Mouse (Mus musculus) heart, embryonic 14.5 days (tissue): ENCODE results near the gene Elof1. TPM values are rescaled to one million over a fixed set of nuclear protein-coding genes. Genes with fewer than 3 reads are reported as not detected.

Experiments used
- ATAC-seq: fragments of 200-750 bp; cut with Nextera tagmentation; 2 replicates; pipeline ENCODE4 v1.8.0; 2017; ENCODE audit warnings: low read depth, moderate TSS enrichment; ENCODE audit not compliant: insufficient number of reproducible peaks, insufficient read depth, low FRiP score
- H3K27ac ChIP-seq, 2 experiments: fragments of 200-500 bp in 1 of 2; fragments of 300-500 bp in 1 of 2; sonication (generic) in 1 of 2; replicated peaks in 1 of 2; 2 replicates each; pipeline ENCODE4 v1.5.1; 2012 to 2014; ENCODE audit warnings: low read depth in 2 of 2, low read length in 2 of 2, control low read depth in 1 of 2, mild to moderate bottlenecking in 1 of 2, mixed read lengths in 1 of 2; ENCODE audit not compliant: control insufficient read depth in 1 of 2, insufficient read depth in 1 of 2
- H3K27me3 ChIP-seq: fragments of 300-500 bp; sonication (generic); 2 replicates; pipeline ENCODE4 v1.6.1; 2014; ENCODE audit warnings: mild to moderate bottlenecking, low read length, control low read depth; ENCODE audit not compliant: control insufficient read depth, insufficient read depth
- H3K36me3 ChIP-seq: fragments of 300-500 bp; sonication (generic); 2 replicates; pipeline ENCODE4 v1.6.1; 2014; ENCODE audit warnings: mild to moderate bottlenecking, control low read depth, low read length, mixed read lengths; ENCODE audit not compliant: control insufficient read depth, insufficient read depth
- H3K4me1 ChIP-seq, 2 experiments: fragments of 200-500 bp in 1 of 2; fragments of 300-500 bp in 1 of 2; sonication (generic) in 1 of 2; 2 replicates each; pipeline ENCODE4 v1.6.1; 2012 to 2014; ENCODE audit warnings: low read length in 2 of 2, control low read depth in 1 of 2, mixed read lengths in 1 of 2; ENCODE audit not compliant: control insufficient read depth in 2 of 2, insufficient read depth in 2 of 2
- H3K4me2 ChIP-seq: fragments of 300-500 bp; sonication (generic); 2 replicates; pipeline ENCODE4 v1.6.1; 2014; ENCODE audit warnings: mild to moderate bottlenecking, low read length
- H3K4me3 ChIP-seq, 2 experiments: fragments of 200-500 bp in 1 of 2; fragments of 300-500 bp in 1 of 2; sonication (generic) in 1 of 2; 2 replicates each; pipeline ENCODE4 v1.5.1; 2012 to 2014; ENCODE audit warnings: low read length in 2 of 2, mild to moderate bottlenecking in 2 of 2, control low read depth in 1 of 2, low read depth in 1 of 2, moderate library complexity in 1 of 2; ENCODE audit not compliant: control insufficient read depth in 1 of 2, insufficient read depth in 1 of 2
- H3K9ac ChIP-seq: fragments of 300-500 bp; sonication (generic); 2 replicates; pipeline ENCODE4 v1.6.1; 2014; ENCODE audit warnings: mild to moderate bottlenecking, low read length
- H3K9me3 ChIP-seq: fragments of 300-500 bp; sonication (generic); 2 replicates; pipeline ENCODE4 v1.6.1; 2016; ENCODE audit warnings: low read length, control low read depth; ENCODE audit not compliant: control insufficient read depth
- WGBS: fragments of 180-500 bp; shearing (Covaris S2); extraction: QIAGEN DNeasy Blood & Tissue Kit; methylation state at CpG from one replicate; pipeline ENCODE4 v1.1.7; 2014; 5-methylcytosine and 5-hydroxymethylcytosine counted together
- polyA plus RNA-seq: library from polyadenylated mRNA; unstranded; fragments of >200 nt; fragmentation: Nextera tagmentation; extraction: Ambion mirVana; gene quantifications from 2 replicates; pipeline ENCODE4 v1.2.1, GENCODE M21; 2014

The Elof1 gene
- polyA plus RNA-seq, 1 experiment from 2014 or later, result 129 TPM

DNA sequence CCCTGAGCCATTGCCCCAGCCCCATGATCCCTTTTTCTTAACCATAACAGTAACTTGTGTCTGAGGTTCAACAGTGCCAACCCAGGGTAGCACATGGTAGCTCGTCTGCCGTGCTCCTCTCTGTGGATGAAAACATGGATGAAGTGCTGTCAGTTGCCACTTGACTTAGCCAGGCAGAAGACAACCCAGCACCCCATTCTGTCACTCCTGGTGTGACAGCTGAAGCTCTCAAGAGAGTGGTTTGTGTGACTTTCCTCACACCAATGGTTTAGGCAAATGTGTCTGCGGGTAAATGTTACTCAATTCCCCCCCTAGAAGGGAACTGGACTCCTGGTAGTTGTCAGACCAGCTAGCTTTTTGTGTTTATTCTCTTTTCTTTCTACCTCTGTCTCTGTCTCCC lies 5.0 kb upstream of the Elof1 start:
- no peak overlapping the region for H3K4me3 ChIP-seq
- H3K4me1 ChIP-seq, result peaks cover 0 to 6% of the 10 kb centered on the region in 2 experiments; a peak in 2 of 4 replicates
- H3K4me2 ChIP-seq, result no peak overlapping the region
- no peak for ATAC-seq
- no peaks in the 10 kb centered on the region for H3K9me3 ChIP-seq
- no peaks in the 10 kb centered on the region for H3K27me3 ChIP-seq
- no peaks in the 10 kb centered on the region for H3K36me3 ChIP-seq
- no peak overlapping the region for H3K27ac ChIP-seq
- no peak overlapping the region for H3K9ac ChIP-seq
- 47% methylated on average over 3 of the region's 3 CpGs for WGBS

DNA sequence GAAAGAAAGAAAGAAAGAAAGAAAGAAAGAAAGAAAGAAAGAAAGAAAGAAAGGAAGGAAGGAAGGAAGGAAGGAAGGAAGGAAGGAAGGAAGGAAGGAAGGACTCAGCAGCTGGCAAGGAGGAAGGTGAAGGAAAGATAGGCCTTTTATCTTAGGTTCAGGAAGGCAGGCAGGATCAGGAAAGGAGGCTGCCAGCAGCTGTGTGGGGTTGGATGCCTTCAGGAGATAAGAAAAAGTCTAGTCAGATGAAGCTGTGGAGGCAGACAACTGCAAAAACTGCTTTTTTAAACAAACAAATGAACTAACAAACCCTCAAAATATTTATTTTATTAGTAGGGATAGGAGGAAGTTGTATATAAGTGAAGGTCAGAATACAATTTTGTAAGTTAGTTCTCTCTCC lies 4.6 kb upstream of the Elof1 start:
- H3K4me1 ChIP-seq, result peaks cover 0 to 6% of the 10 kb centered on the region in 2 experiments; a peak in 2 of 4 replicates
- no peak overlapping the region for H3K27ac ChIP-seq
- H3K9ac ChIP-seq, result no peak overlapping the region
- no peak overlapping the region for H3K4me2 ChIP-seq
- no peak for ATAC-seq
- H3K27me3 ChIP-seq, result no peaks in the 10 kb centered on the region
- no peaks in the 10 kb centered on the region for H3K36me3 ChIP-seq
- H3K9me3 ChIP-seq, result no peaks in the 10 kb centered on the region
- H3K4me3 ChIP-seq, result no peak overlapping the region

DNA sequence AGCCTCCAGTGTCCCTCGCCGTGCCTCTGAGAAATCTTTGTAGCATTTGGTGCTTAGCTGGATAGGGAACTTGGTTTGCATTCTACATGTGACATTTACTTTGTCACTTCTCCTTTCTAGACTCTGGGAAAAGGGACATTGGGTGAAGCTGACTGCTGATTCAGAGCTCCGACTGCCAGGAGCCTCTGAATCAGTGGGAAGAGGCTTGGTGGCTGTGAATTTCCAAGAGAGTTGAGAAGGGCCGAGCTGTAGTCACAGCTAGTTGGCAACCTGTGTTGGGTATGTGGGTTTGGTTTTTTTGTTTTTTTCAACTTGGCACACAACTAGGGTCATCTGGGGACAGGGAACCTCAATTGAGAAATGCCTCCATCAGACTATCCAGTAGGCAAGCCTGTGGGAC lies 2.6 kb upstream of the Elof1 start:
- Histone ChIP-seq H3K36me3 (no peaks in the 10 kb centered on the region), H3K4me2 (no peak overlapping the region), H3K27ac (no peak overlapping the region), H3K4me1 (peaks cover 4 to 10% of the 10 kb centered on the region in 2 experiments), H3K9me3 (no peaks in the 10 kb centered on the region), H3K27me3 (no peaks in the 10 kb centered on the region), H3K9ac (no peak overlapping the region), H3K4me3 (no peak overlapping the region)
- no peak for ATAC-seq
- 82% methylated on average over 4 of the region's 4 CpGs for WGBS

DNA sequence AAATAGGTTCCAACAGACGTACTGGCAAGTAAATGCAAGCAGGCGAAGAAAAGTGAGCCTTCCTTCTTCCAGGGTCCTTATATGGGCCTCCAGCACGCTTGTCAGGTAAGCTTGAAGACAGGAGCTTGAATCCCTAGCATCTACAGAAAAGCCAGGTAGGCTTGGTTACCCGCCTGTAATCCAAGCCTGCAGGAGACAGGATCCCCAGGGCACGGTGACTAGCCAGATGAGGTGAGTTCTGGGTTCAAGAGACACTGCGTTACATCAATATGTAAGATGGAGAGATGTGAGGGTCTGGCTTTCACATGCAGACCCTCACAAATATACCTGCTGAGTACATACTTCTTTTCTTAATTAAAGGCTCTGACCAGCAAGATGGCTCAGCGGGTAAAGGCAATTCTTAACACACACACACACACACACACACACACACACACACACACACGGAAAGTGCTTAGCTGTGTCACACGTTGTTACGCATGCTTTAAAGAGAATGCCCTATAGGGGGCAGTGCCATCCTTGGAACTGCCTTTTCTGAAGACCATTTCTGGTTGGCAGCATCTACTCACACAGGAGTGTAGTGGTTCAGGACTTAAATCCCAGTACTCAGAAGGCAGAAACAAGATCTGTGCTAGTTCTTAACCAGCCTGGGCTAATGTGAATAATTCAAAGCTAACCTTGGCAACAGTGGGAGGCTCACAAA lies 933 bp upstream of the Elof1 start:
- H3K27ac ChIP-seq, result no peak overlapping the region
- H3K4me1 ChIP-seq, result peaks cover 4 to 10% of the 10 kb centered on the region in 2 experiments
- ATAC-seq, result no peak
- H3K9ac ChIP-seq, result peak overlapping the region; percentile 89
- H3K4me2 ChIP-seq, result peak overlapping the region; percentile 89
- H3K36me3 ChIP-seq, result peaks cover 14% of the 10 kb centered on the region
- WGBS, result 42% methylated on average over 10 of the region's 10 CpGs
- H3K4me3 ChIP-seq, result peak overlapping the region in 1 of 2 experiments; percentile 79; a peak in 2 of 4 replicates
- H3K9me3 ChIP-seq, result no peaks in the 10 kb centered on the region
- H3K27me3 ChIP-seq, result no peaks in the 10 kb centered on the region

DNA sequence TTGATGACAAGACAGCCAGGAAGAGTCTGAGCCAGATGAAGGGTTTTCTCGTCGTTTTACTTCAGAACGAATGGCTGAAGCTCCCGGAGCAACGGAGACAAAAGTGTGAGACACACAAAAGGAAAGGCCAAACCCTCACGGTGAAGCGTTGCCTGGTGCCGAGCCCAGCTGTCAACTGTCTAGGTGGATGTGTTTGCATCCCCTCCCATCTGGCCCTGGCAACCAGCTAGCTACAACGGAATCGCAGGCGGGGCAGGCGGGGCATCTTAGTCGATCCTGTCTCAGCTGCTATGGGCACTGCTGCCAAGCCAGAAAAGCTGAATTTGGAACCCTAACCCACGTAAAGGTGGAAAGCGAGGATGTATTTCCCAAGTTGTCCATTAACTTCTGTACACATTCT lies 886 bp downstream of the Elof1 start:
- peaks cover 32% of the 10 kb centered on the region for H3K36me3 ChIP-seq
- ATAC-seq, result no peak
- peaks cover 4 to 10% of the 10 kb centered on the region in 2 experiments for H3K4me1 ChIP-seq
- WGBS, result 33% methylated on average over 15 of the region's 15 CpGs
- no peak overlapping the region; a peak in 1 of 4 replicates for H3K27ac ChIP-seq
- H3K4me3 ChIP-seq, result peak overlapping the region; percentile 79 to 91
- peak overlapping the region; percentile 89 for H3K9ac ChIP-seq
- H3K9me3 ChIP-seq, result no peaks in the 10 kb centered on the region
- peak overlapping the region; percentile 89 for H3K4me2 ChIP-seq
- H3K27me3 ChIP-seq, result no peaks in the 10 kb centered on the region

DNA sequence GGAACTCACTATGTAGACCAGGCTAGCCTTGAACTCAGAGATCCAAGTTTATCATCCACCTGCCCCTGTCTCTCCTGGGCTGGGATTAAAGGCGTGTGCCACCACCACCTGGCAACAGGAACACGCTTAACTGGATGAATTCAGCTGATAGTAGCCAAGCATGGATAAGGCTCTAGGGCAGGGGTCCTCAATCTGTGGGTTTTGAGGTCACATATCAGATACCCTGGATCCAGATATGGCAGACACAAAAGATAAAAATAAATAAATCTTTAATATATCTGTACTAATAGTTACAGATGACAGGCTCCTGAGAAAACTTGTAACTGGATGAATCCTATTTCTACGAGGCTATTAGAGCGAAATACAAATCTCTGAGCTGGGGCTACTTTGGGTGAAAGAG lies 1.3 kb downstream of the Elof1 start:
- Histone ChIP-seq H3K4me2 (peak overlapping the region; percentile 89), H3K9ac (no peak overlapping the region)

DNA sequence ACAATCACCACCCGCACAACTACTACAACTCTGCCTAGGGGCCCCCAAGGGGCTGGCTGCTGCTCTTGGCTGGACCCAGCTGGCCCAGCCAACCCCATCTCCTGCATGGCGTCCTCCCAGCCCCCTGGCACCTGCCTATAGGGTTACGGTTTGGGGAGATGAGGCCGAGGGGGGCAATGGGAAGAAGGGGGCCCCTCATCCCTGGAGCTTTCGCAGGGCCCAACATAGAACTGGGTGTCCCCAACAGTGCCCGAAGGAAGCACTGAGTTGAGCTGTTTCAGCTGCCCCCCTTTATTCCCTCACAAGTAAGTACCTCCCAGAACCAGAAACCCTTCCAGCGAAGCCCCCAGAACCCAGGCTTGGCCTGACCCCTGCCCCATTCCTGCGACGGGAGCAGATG lies 8.8 kb downstream of the Elof1 start:
- no peak for ATAC-seq
- H3K4me1 ChIP-seq, result no peaks in the 10 kb centered on the region
- H3K9ac ChIP-seq, result no peak overlapping the region
- H3K4me3 ChIP-seq, result no peak overlapping the region
- H3K27me3 ChIP-seq, result no peaks in the 10 kb centered on the region
- WGBS, result 87% methylated on average over 9 of the region's 9 CpGs
- H3K36me3 ChIP-seq, result peaks cover 94% of the 10 kb centered on the region
- H3K9me3 ChIP-seq, result no peaks in the 10 kb centered on the region
- H3K4me2 ChIP-seq, result no peak overlapping the region
- H3K27ac ChIP-seq, result no peak overlapping the region

More for the DNA sequence above, 1.3 kb downstream of the Elof1 start:
- peaks cover 36% of the 10 kb centered on the region for H3K36me3 ChIP-seq
- H3K4me1 ChIP-seq, result peaks cover 4 to 10% of the 10 kb centered on the region in 2 experiments
- H3K27me3 ChIP-seq, result no peaks in the 10 kb centered on the region
- H3K9me3 ChIP-seq, result no peaks in the 10 kb centered on the region
- no peak for ATAC-seq
- 87% methylated on average over 4 of the region's 4 CpGs for WGBS
- H3K27ac ChIP-seq, result no peak overlapping the region
- no peak overlapping the region for H3K4me3 ChIP-seq

DNA sequence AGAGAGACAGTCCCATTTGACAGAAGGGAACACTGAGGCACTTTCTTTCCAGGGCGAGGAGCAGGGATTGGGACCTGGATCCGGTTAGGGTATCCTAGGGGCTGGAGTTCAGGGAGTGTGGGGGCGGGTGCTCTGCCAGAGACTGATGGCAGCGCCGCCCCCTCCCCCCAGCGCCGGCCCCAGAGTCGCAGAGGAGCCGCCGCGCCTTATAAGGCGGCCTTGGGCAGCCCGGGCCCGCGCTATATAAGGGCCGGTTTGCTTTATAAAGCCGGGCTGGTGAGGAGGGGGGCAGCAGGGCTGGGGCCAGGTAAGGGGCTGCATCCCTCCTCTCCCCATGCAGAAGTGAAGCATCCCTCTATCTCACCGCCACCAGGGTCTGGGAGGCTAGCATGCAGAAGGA lies 17.1 kb downstream of the Elof1 start:
- WGBS, result under 1% methylated on average over 17 of the region's 18 CpGs
- peak overlapping the region; percentile 68 to 86 for H3K27ac ChIP-seq

More for the DNA sequence above, 17.1 kb downstream of the Elof1 start:
- Histone ChIP-seq H3K27me3 (no peaks in the 10 kb centered on the region), H3K4me3 (peak overlapping the region; percentile 38 to 48), H3K9me3 (no peaks in the 10 kb centered on the region), H3K36me3 (peaks cover 35% of the 10 kb centered on the region), H3K4me2 (peak overlapping the region; percentile 62), H3K9ac (peak overlapping the region; percentile 69), H3K4me1 (peaks cover 13 to 15% of the 10 kb centered on the region in 2 experiments; a peak in 2 of 4 replicates)
- peak; percentile 54 for ATAC-seq
